In the genomic region with DNA sequence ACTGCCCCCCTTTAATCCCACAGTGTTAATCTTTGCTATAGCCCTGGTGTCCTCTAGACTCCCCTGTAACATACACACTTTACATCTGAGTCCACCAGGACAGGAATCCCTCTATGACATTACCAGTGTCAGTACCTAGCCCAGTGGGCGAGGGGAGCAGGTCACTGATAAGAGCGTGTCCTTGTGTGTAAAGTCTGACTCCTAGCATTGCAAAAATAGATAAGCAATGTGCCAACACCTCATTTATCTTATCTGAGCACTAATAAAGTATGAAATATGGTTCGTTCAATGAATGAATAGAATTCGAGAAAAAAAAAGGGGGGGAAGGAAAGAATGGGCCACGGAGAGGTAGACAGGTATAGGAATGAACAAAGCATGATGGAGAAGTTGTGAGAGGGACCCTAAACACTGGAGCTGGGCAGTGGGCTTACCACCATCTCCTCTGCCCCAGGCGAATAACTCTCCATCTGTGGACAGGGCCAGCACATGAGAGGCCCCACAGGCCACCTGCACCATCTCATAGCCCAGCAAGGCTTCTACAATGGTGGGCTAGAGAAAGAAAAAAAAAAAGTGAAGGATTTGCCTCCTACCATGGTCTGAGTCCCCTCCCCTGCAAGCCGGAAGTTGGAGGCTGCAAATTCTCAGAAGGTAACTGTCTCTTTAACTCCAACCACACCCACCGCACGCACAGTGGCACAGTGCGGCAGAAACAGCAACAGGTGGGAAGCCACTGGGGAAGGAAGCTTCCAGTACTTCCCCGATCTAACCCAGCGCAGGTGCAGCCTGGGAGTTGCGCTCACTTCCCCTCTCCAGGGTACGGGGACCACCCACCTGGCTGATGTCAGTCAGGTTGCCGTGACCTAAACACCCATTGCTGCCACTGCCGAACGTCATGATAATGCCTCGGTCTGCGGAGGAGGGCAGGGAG, we compare ENCODE assay signal across 10 mouse cellular contexts. TPM values are rescaled to one million over a fixed set of nuclear protein-coding genes. Genes with fewer than 3 reads are reported as not detected.
DNase-seq lines count a peak whose midpoint lies in the region; ATAC-seq lines count a peak whose summit lies in the region.
"Had no signal": no experiment of that assay in that cellular context is flagged by ENCODE, and none has a peak within 500 bp of the region (broad histone marks: within the 10 kb centered on the region; RNA-seq: fewer than 3 reads in every experiment).

No protein-coding gene starts in this region.

- 64% methylated on average over 19 of the region's 19 CpGs for WGBS in midbrain, embryonic 15.5 days

- no peak overlapping the region for H3K9ac ChIP-seq in midbrain, embryonic 15.5 days

- no peaks in the 10 kb centered on the region for H3K36me3 ChIP-seq in midbrain, embryonic 15.5 days (replicated peaks)

- no peak overlapping the region for H3K27ac ChIP-seq in midbrain, embryonic 15.5 days

- H3K4me2 ChIP-seq in midbrain, embryonic 15.5 days = no peak overlapping the region

- H3K9me3 ChIP-seq in midbrain, embryonic 15.5 days = no peaks in the 10 kb centered on the region

- peak; percentile 47 for ATAC-seq in megakaryocyte progenitor cell, adult 5-6 weeks (replicated peaks; ENCODE audit: poor library complexity)
- no peak for ATAC-seq in midbrain, embryonic 15.5 days (replicated peaks)
- ATAC-seq: forebrain, embryonic 14.5 days had no signal

- no peak overlapping the region for H3K4me3 ChIP-seq in midbrain, embryonic 15.5 days

- H3K4me1 ChIP-seq in midbrain, embryonic 15.5 days = peaks cover 9% of the 10 kb centered on the region

- intact Hi-C loops in gastrocnemius, postnatal 36 days (cut with DNase I) = no loop called here

- no peaks in the 10 kb centered on the region for H3K27me3 ChIP-seq in midbrain, embryonic 15.5 days (replicated peaks)

- peak; percentile 38 to 40 for DNase-seq in lung, adult 18-20 months
- no peak for DNase-seq in lung, postnatal 10 days
- peak; percentile 84 for DNase-seq in induced T-regulatory cell, adult 2 months (ENCODE audit: low read depth)
- DNase-seq in thymus, postnatal 4 days = peak; percentile 79
- DNase-seq in gastrocnemius, postnatal 36 days = no peak
- DNase-seq in cerebellum, postnatal 10 days = no peak
- DNase-seq: layer of hippocampus, adult 9-11 months had no signal

RNA-seq across cellular contexts. Expression of a gene that starts 3.4 kb away (rescaled TPM):
- total RNA-seq in megakaryocyte progenitor cell, adult 5-6 weeks (2015) = 4.7 TPM in 2 replicates
- 2.5 and 3.2 TPM in 2 replicates for total RNA-seq in megakaryocyte progenitor cell, adult 5-6 weeks (2017)
- 101 and 107 TPM in 2 replicates for polyA plus RNA-seq in midbrain, embryonic 15.5 days (2015; fragmentation: Nextera tagmentation; extraction: Ambion mirVana)
- total RNA-seq in gastrocnemius, postnatal 36 days (2021) = 1 to 10 TPM; 2.2 to 3.2 TPM

RNA-seq across cellular contexts. Expression of a gene that starts 7.7 kb away (rescaled TPM):
- total RNA-seq in megakaryocyte progenitor cell, adult 5-6 weeks (2015) = 4.4 and 7.8 TPM in 2 replicates
- 3.4 and 6.0 TPM in 2 replicates for total RNA-seq in megakaryocyte progenitor cell, adult 5-6 weeks (2017)
- 6.5 and 7.3 TPM in 2 replicates for polyA plus RNA-seq in midbrain, embryonic 15.5 days (2015; fragmentation: Nextera tagmentation; extraction: Ambion mirVana)
- total RNA-seq in gastrocnemius, postnatal 36 days (2021) = under 1 TPM; 0.59 to 0.64 TPM

RNA-seq across cellular contexts. Expression of a gene that starts 7.7 kb away (rescaled TPM):
- total RNA-seq in megakaryocyte progenitor cell, adult 5-6 weeks (2015) = 4.0 and 6.3 TPM in 2 replicates
- total RNA-seq in megakaryocyte progenitor cell, adult 5-6 weeks (2017) = 3.5 TPM in 2 replicates
- polyA plus RNA-seq in midbrain, embryonic 15.5 days (2015; fragmentation: Nextera tagmentation; extraction: Ambion mirVana) = 7.4 and 7.6 TPM in 2 replicates
- total RNA-seq in gastrocnemius, postnatal 36 days (2021) = 1 to 10 TPM in 1 of 2 experiments, under 1 TPM in 1; 0.99 to 1.4 TPM

RNA-seq across cellular contexts. Expression of a gene that starts 14.6 kb away (rescaled TPM):
- total RNA-seq in megakaryocyte progenitor cell, adult 5-6 weeks (2015) = 3,991 and 4,341 TPM in 2 replicates
- 2,958 and 3,443 TPM in 2 replicates for total RNA-seq in megakaryocyte progenitor cell, adult 5-6 weeks (2017)
- polyA plus RNA-seq in midbrain, embryonic 15.5 days (2015; fragmentation: Nextera tagmentation; extraction: Ambion mirVana) = 695 and 703 TPM in 2 replicates
- 100 to 1,000 TPM; 644 to 813 TPM for total RNA-seq in gastrocnemius, postnatal 36 days (2021)

RNA-seq across cellular contexts. Expression of a gene that starts 19.4 kb away (rescaled TPM):
- 1.3 and 1.5 TPM in 2 replicates for total RNA-seq in megakaryocyte progenitor cell, adult 5-6 weeks (2015)
- 1.3 and 2.4 TPM in 2 replicates for total RNA-seq in megakaryocyte progenitor cell, adult 5-6 weeks (2017)
- 56.3 and 61.5 TPM in 2 replicates for polyA plus RNA-seq in midbrain, embryonic 15.5 days (2015; fragmentation: Nextera tagmentation; extraction: Ambion mirVana)
- total RNA-seq in gastrocnemius, postnatal 36 days (2021) = 1 to 10 TPM; 4.2 to 4.5 TPM

Comparison
In these comparisons a context has a peak if more than half of its experiments do, and no peak if none do; other contexts are left out.
1. DNase-seq: peak in lung, adult 18-20 months (2 of 2), induced T-regulatory cell, adult 2 months (single experiment) and thymus, postnatal 4 days (single experiment); none in lung, postnatal 10 days (single experiment), gastrocnemius, postnatal 36 days (0 of 2) and cerebellum, postnatal 10 days (0 of 2).